Mouse (Mus musculus) liver, embryonic 14.5 days (tissue): ENCODE results near the gene Scarb1.
A peak's percentile ranks its signal among the peaks of the same experiment; 100 is the strongest.

Experiments used
- CTCF ChIP-seq: IDR thresholded peaks from 2 replicates; pipeline ENCODE4 v1.5.1; 2016; ENCODE audit warnings: antibody characterized with exemption, low read depth, control low read depth
- EP300 ChIP-seq: IDR thresholded peaks from 2 replicates; pipeline ENCODE4 v1.6.1; 2016; ENCODE audit warnings: antibody characterized with exemption, low read depth

GRCm38 (mm10) chr5:125269836-125270235 lies 71.1 kb downstream of the Scarb1 start:
- peak; percentile 56 for TF ChIP-seq CTCF
- TF ChIP-seq EP300: no peak
